Mouse (Mus musculus) adrenal gland, adult 2 months (tissue): ENCODE data around the gene Nfx1. TPM values are rescaled to one million over a fixed set of nuclear protein-coding genes. Genes with fewer than 3 reads are reported as not detected.
A peak's percentile ranks its signal among the peaks of the same experiment; 100 is the strongest.

ENCODE experiments used
- DNase-seq: peaks from one replicate; pipeline ENCODE4 v3.0.0; 2021
- polyA plus RNA-seq: library from polyadenylated mRNA; depleted of rRNA; stranded (reverse); fragments of >200 nt; gene quantifications from 2 replicates; pipeline ENCODE4 v1.2.3, GENCODE M21; 2012
- total RNA-seq, 2 experiments: library from RNA; stranded (reverse); gene quantifications; 2 replicates each; pipeline ENCODE4 v1.2.3; 2021

The Nfx1 gene
- total and polyA plus RNA-seq, 3 experiments = 23.7 to 93.2 (median 66.1) TPM

GRCm38 (mm10) chr4:40975678-40976077, 5.0 kb downstream of the Nfx1 start:
- peak; percentile 29 for DNase-seq

GRCm38 (mm10) chr4:40976651-40977050, 5.9 kb downstream of the Nfx1 start:
- peak; percentile 45 for DNase-seq

GRCm38 (mm10) chr4:40979430-40979829, 8.7 kb downstream of the Nfx1 start:
- peak; percentile 50 for DNase-seq

GRCm38 (mm10) chr4:40982486-40982885, 11.8 kb downstream of the Nfx1 start:
- no peak for DNase-seq

- no peak for DNase-seq
Measured at GRCm38 (mm10) chr4:40983686-40984085, 13.0 kb downstream of the Nfx1 start.

- no peak for DNase-seq
Measured at GRCm38 (mm10) chr4:40989633-40990032, 18.9 kb downstream of the Nfx1 start.

- DNase-seq = no peak
Measured at GRCm38 (mm10) chr4:40996302-40996701, 25.6 kb downstream of the Nfx1 start.

- no peak for DNase-seq
Measured at GRCm38 (mm10) chr4:40997916-40998315, 27.2 kb downstream of the Nfx1 start.

GRCm38 (mm10) chr4:41000271-41000670, 29.6 kb downstream of the Nfx1 start:
- DNase-seq = no peak

GRCm38 (mm10) chr4:41000842-41001639, 30.3 kb downstream of the Nfx1 start:
- no peak for DNase-seq

- no peak for DNase-seq
Measured at GRCm38 (mm10) chr4:41013351-41013750, 42.6 kb downstream of the Nfx1 start.

GRCm38 (mm10) chr4:41015798-41016197, 45.1 kb downstream of the Nfx1 start:
- DNase-seq = no peak

- no peak for DNase-seq
Measured at GRCm38 (mm10) chr4:41021094-41021493, 50.4 kb downstream of the Nfx1 start.

- peak; percentile 78 for DNase-seq
Measured at GRCm38 (mm10) chr4:41026086-41026787, 55.5 kb downstream of the Nfx1 start.

GRCm38 (mm10) chr4:41027872-41028271, 57.2 kb downstream of the Nfx1 start:
- no peak for DNase-seq

- DNase-seq = no peak
Measured at GRCm38 (mm10) chr4:41028272-41028671, 57.6 kb downstream of the Nfx1 start.

GRCm38 (mm10) chr4:41029372-41029771, 58.7 kb downstream of the Nfx1 start:
- DNase-seq = no peak

GRCm38 (mm10) chr4:41031242-41031641, 60.5 kb downstream of the Nfx1 start:
- no peak for DNase-seq

- peak; percentile 72 for DNase-seq
Measured at GRCm38 (mm10) chr4:41037942-41038341, 67.2 kb downstream of the Nfx1 start.

GRCm38 (mm10) chr4:41040983-41041382, 70.3 kb downstream of the Nfx1 start:
- DNase-seq = peak; percentile 62

GRCm38 (mm10) chr4:41042880-41043279, 72.2 kb downstream of the Nfx1 start:
- no peak for DNase-seq

GRCm38 (mm10) chr4:41043961-41044360, 73.3 kb downstream of the Nfx1 start:
- no peak for DNase-seq

GRCm38 (mm10) chr4:41045288-41045687, 74.6 kb downstream of the Nfx1 start:
- DNase-seq = no peak
